Mouse (Mus musculus) myocyte (in vitro differentiated cells): ENCODE measurements around the gene Serpina16.

Source experiments
- CEBPB ChIP-seq: IDR thresholded peaks from 2 replicates; pipeline ENCODE4 v1.6.1; 2011; ENCODE audit warnings: mild to moderate bottlenecking, moderate library complexity; ENCODE audit not compliant: poor library complexity, insufficient read depth, severe bottlenecking
- E2F4 ChIP-seq: IDR thresholded peaks from one replicate; pipeline ENCODE4 v1.6.1; 2011; ENCODE audit warnings: mild to moderate bottlenecking, control low read depth, moderate library complexity; ENCODE audit not compliant: insufficient read depth
- POLR2A ChIP-seq: IDR thresholded peaks from one replicate; pipeline ENCODE4 v1.6.1; 2011; ENCODE audit warnings: low read depth, mild to moderate bottlenecking, control low read depth, moderate library complexity; ENCODE audit not compliant: insufficient read length
- POLR2AphosphoS2 ChIP-seq: IDR thresholded peaks from one replicate; pipeline ENCODE4 v1.6.1; 2011; ENCODE audit warnings: low read depth, control low read depth; ENCODE audit not compliant: insufficient read length
- TCF12 ChIP-seq: IDR thresholded peaks from one replicate; pipeline ENCODE4 v1.6.1; 2011; ENCODE audit warnings: mild to moderate bottlenecking, control low read depth; ENCODE audit not compliant: poor library complexity, insufficient read depth, severe bottlenecking
- USF1 ChIP-seq: IDR thresholded peaks from one replicate; pipeline ENCODE4 v1.6.1; 2011; ENCODE audit warnings: low read depth, mild to moderate bottlenecking, control low read depth, moderate library complexity

GRCm38 (mm10) chr12:103700144-103700750 lies 24.3 kb upstream of the Serpina16 start:
- no peak for TF ChIP-seq POLR2A
- no peak for TF ChIP-seq TCF12
- no peak for TF ChIP-seq POLR2AphosphoS2
- no peak for TF ChIP-seq CEBPB
- no peak for TF ChIP-seq USF1
- no peak for TF ChIP-seq E2F4
